Mouse (Mus musculus) CH12.LX (cell line): ENCODE measurements at regions not wholly inside any gene's neighbourhood (a gene's known extent, or its start where the extent isn't known, plus 50 kb on each side); places are given as distances from the start of the nearest gene placed in this dataset.

ENCODE experiments used
- DNase-seq: peaks from one replicate; pipeline ENCODE4 v3.0.0-alpha.2; 2013; ENCODE audit errors: extremely low read depth
- H3K27ac ChIP-seq: 2 replicates; pipeline ENCODE4 v1.5.1; 2012; ENCODE audit warnings: low read depth, mild to moderate bottlenecking, control low read depth, moderate library complexity; ENCODE audit not compliant: insufficient read depth
- H3K27me3 ChIP-seq: replicated peaks from 2 replicates; pipeline ENCODE3; 2012; ENCODE audit warnings: inconsistent platforms
- H3K36me3 ChIP-seq, 2 experiments: replicated peaks in 1 of 2; 2 replicates each; pipeline versions ENCODE3 to v1.6.1; 2012; ENCODE audit warnings: inconsistent platforms in 1 of 2, low read length in 1 of 2, mild to moderate bottlenecking in 1 of 2, mixed read lengths in 1 of 2, moderate library complexity in 1 of 2; ENCODE audit not compliant: control insufficient read depth in 1 of 2, insufficient read depth in 1 of 2
- H3K4me1 ChIP-seq, 2 experiments: 2 replicates each; pipeline ENCODE4 v1.6.1; 2012; ENCODE audit warnings: inconsistent platforms in 1 of 2, moderate library complexity in 1 of 2; ENCODE audit not compliant: insufficient read depth in 2 of 2, control insufficient read depth in 1 of 2
- H3K4me2 ChIP-seq: 2 replicates; pipeline ENCODE4 v1.6.1; 2012; ENCODE audit warnings: low read depth, mild to moderate bottlenecking, control low read depth; ENCODE audit not compliant: poor library complexity, insufficient read depth, severe bottlenecking
- H3K4me3 ChIP-seq, 3 experiments: fragments of 150-350 bp in 1 of 3; sonication (generic) in 1 of 3; replicated peaks in 1 of 3; 2 replicates each; pipeline versions ENCODE3 to v1.5.1; 2011 to 2012; ENCODE audit warnings: low read depth in 2 of 3, low read length in 2 of 3, mild to moderate bottlenecking in 2 of 3, moderate library complexity in 2 of 3, control low read depth in 1 of 3, improper control_type of control experiment in 1 of 3, inconsistent platforms in 1 of 3, mixed read lengths in 1 of 3; ENCODE audit not compliant: poor library complexity in 1 of 3
- H3K79me2 ChIP-seq: replicated peaks from 2 replicates; pipeline ENCODE4 v1.6.1; 2012; ENCODE audit warnings: mild to moderate bottlenecking, moderate library complexity; ENCODE audit not compliant: control insufficient read depth, poor library complexity, insufficient read depth, severe bottlenecking; ENCODE audit errors: extremely low read depth
- H3K9ac ChIP-seq: 2 replicates; pipeline ENCODE4 v1.6.1; 2012; ENCODE audit warnings: low read depth, mild to moderate bottlenecking, control low read depth, moderate library complexity; ENCODE audit not compliant: insufficient read depth
- H3K9me3 ChIP-seq: replicated peaks from 2 replicates; pipeline ENCODE3; 2012; ENCODE audit warnings: low read length, inconsistent platforms, mixed read lengths
- CHD1 ChIP-seq: IDR thresholded peaks from 2 replicates; pipeline ENCODE4 v1.6.1; 2012; ENCODE audit warnings: low read depth, low read length, improper control_type of control experiment, inconsistent platforms
- CTCF ChIP-seq, 2 experiments: IDR thresholded peaks in 1 of 2; conservative IDR thresholded peaks in 1 of 2; 2 replicates each; pipeline ENCODE4 v1.5.1; 2011 to 2012; ENCODE audit warnings: low read depth in 2 of 2, low read length in 2 of 2, improper control_type of control experiment in 1 of 2, inconsistent platforms in 1 of 2, mild to moderate bottlenecking in 1 of 2, moderate library complexity in 1 of 2
- E2F4 ChIP-seq: IDR thresholded peaks from 2 replicates; pipeline ENCODE4 v1.6.1; 2011; ENCODE audit warnings: low read depth, low read length, improper control_type of control experiment; ENCODE audit not compliant: insufficient replicate concordance
- EP300 ChIP-seq: IDR thresholded peaks from 2 replicates; pipeline ENCODE4 v1.6.1; 2011; ENCODE audit warnings: low read length, improper control_type of control experiment
- JUN ChIP-seq: IDR thresholded peaks from 2 replicates; pipeline ENCODE4 v1.6.1; 2011; ENCODE audit warnings: low read depth, mild to moderate bottlenecking, low read length, improper control_type of control experiment, moderate library complexity; ENCODE audit not compliant: insufficient read depth
- JUND ChIP-seq: conservative IDR thresholded peaks from 2 replicates; pipeline ENCODE4 v1.6.1; 2011; ENCODE audit warnings: low read depth, low read length, improper control_type of control experiment
- KAT2A ChIP-seq: IDR thresholded peaks from 2 replicates; pipeline ENCODE4 v1.6.1; 2012; ENCODE audit warnings: low read length, improper control_type of control experiment, inconsistent platforms; ENCODE audit not compliant: insufficient replicate concordance
- MAFK ChIP-seq: IDR thresholded peaks from 2 replicates; pipeline ENCODE4 v1.6.1; 2011; ENCODE audit warnings: low read length, improper control_type of control experiment; ENCODE audit not compliant: insufficient replicate concordance
- MAX ChIP-seq: IDR thresholded peaks from 2 replicates; pipeline ENCODE4 v1.6.1; 2011; ENCODE audit warnings: low read length, improper control_type of control experiment
- MXI1 ChIP-seq: IDR thresholded peaks from 2 replicates; pipeline ENCODE4 v1.6.1; 2011; ENCODE audit warnings: mild to moderate bottlenecking, low read depth, low read length, improper control_type of control experiment
- NELFE ChIP-seq: IDR thresholded peaks from 2 replicates; pipeline ENCODE4 v1.6.1; 2011; ENCODE audit warnings: low read depth, low read length, improper control_type of control experiment
- PAX5 ChIP-seq: IDR thresholded peaks from 2 replicates; pipeline ENCODE4 v1.6.1; 2012; ENCODE audit warnings: low read length, inconsistent platforms, mixed read lengths
- RCOR1 ChIP-seq: conservative IDR thresholded peaks from 2 replicates; pipeline ENCODE4 v1.6.1; 2012; ENCODE audit warnings: low read depth, mild to moderate bottlenecking, inconsistent platforms, low read length, improper control_type of control experiment
- SMC3 ChIP-seq: IDR thresholded peaks from 2 replicates; pipeline ENCODE4 v1.6.1; 2011; ENCODE audit warnings: low read depth, low read length, improper control_type of control experiment
- TBP ChIP-seq: conservative IDR thresholded peaks from 2 replicates; pipeline ENCODE4 v1.6.1; 2011; ENCODE audit warnings: low read depth, low read length, improper control_type of control experiment
- UBTF ChIP-seq: IDR thresholded peaks from 2 replicates; pipeline ENCODE4 v1.6.1; 2012; ENCODE audit warnings: low read depth, mild to moderate bottlenecking, inconsistent platforms, low read length, improper control_type of control experiment, moderate library complexity
- USF2 ChIP-seq: conservative IDR thresholded peaks from 2 replicates; pipeline ENCODE4 v1.6.1; 2011; ENCODE audit warnings: low read depth, low read length, improper control_type of control experiment
- ZC3H11A ChIP-seq: IDR thresholded peaks from 2 replicates; pipeline ENCODE4 v1.6.1; 2012; ENCODE audit warnings: low read depth, mild to moderate bottlenecking, inconsistent platforms, low read length, improper control_type of control experiment
- ZMIZ1 ChIP-seq: IDR thresholded peaks from 2 replicates; pipeline ENCODE4 v1.6.1; 2012; ENCODE audit warnings: low read depth, mild to moderate bottlenecking, inconsistent platforms, low read length, improper control_type of control experiment
- ZNF384 ChIP-seq: IDR thresholded peaks from 2 replicates; pipeline ENCODE4 v1.6.1; 2012; ENCODE audit warnings: low read depth, low read length, improper control_type of control experiment, inconsistent platforms
- dilution Hi-C: fragments of 300-500 bp; cut with MboI; formaldehyde crosslinking; loops from 2 replicates; pipeline ENCODE4 v1.14.3; 2020; ENCODE audit warnings: low sequenced_read_pairs; ENCODE audit not compliant: extremely low pct_unique_long_range_greater_than_20kb, extremely low pct_ligation_motif_present
- in situ Hi-C: fragments of 300-500 bp; cut with MboI; formaldehyde crosslinking; loops from 3 replicates; pipeline ENCODE4 v1.14.3; 2019; ENCODE audit warnings: low sequenced_read_pairs, low pct_ligation_motif_present, low pct_unique_long_range_greater_than_20kb, mixed read lengths

DNA sequence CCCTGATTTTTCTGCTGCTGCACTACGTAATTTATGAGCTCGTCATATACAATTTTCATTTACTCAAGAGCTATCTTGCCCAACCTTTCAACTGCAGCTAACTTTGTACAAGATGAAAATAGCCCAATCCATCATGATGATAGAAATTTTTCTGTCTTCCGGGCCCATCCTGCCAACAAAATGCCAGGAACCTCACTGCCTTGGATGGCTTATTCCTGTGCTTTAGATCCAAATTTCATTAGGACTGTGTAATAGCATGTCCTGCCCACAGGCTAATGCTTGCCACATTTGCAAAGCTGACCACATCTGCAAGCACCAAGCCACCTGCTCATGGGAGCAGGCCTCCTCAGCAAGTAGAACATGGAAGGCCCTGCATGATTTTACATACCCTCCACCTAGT, 105.7 kb upstream of the Rgma start:
- H3K27me3 ChIP-seq, result peaks cover under 1% of the 10 kb centered on the region
- H3K9me3 ChIP-seq, result no peaks in the 10 kb centered on the region
- no peak for DNase-seq
- no peak overlapping the region for H3K4me3 ChIP-seq
- H3K4me2 ChIP-seq, result peak overlapping the region; percentile 84
- H3K4me1 ChIP-seq, result no peaks in the 10 kb centered on the region
- H3K27ac ChIP-seq, result no peak overlapping the region
- dilution Hi-C loops, result no loop called here
- TF ChIP-seq CHD1, result no peak
- TF ChIP-seq ZNF384, result no peak
- TF ChIP-seq PAX5, result no peak
- TF ChIP-seq NELFE, result no peak
- no peak for TF ChIP-seq MAFK
- no peak for TF ChIP-seq MAX
- TF ChIP-seq TBP, result no peak
- no peak for TF ChIP-seq USF2
- TF ChIP-seq ZMIZ1, result no peak
- no peak for TF ChIP-seq JUND
- no peak for TF ChIP-seq KAT2A
- no peak for TF ChIP-seq UBTF
- no peak for TF ChIP-seq JUN
- no peak for TF ChIP-seq E2F4
- no peak for TF ChIP-seq RCOR1
- TF ChIP-seq CTCF (conservative IDR thresholded peaks at IDR 0.05 in 1 of 2, IDR thresholded peaks at IDR 0.05 in 1 of 2; ENCODE audit: low read depth in 2 of 2, low read length in 2 of 2), result no peak
- no peak for TF ChIP-seq MXI1
- H3K79me2 ChIP-seq, result no peaks in the 10 kb centered on the region
- in situ Hi-C loops, result no loop called here
- no peaks in the 10 kb centered on the region for H3K36me3 ChIP-seq
- no peak overlapping the region for H3K9ac ChIP-seq

DNA sequence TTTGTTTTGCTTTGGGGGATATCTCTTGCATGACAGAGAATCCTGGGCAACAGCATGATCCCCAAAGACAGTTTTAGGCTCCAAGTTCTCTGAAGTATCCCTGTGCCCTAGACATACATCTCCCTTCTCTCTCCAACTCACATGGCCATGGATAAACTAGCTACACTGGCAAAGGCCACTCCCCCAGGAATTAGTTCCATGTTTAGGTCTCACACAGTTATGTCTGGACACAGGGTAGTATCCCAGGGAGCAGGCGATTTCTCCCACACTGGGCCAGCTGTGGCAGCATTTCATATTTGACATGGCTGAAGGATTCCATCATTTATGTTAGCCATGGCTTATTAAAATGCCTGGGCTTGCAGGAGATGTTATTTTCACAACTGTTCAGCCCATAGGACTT, 102.5 kb upstream of the Rgma start:
- no peak for DNase-seq
- Histone ChIP-seq H3K4me1 (no peaks in the 10 kb centered on the region), H3K4me3 (no peak overlapping the region), H3K36me3 (no peaks in the 10 kb centered on the region), H3K9me3 (no peaks in the 10 kb centered on the region), H3K27ac (no peak overlapping the region), H3K4me2 (no peak overlapping the region), H3K79me2 (no peaks in the 10 kb centered on the region), H3K27me3 (no peaks in the 10 kb centered on the region), H3K9ac (no peak overlapping the region)
- dilution Hi-C loops, result no loop called here
- TF ChIP-seq ZC3H11A, result no peak
- TF ChIP-seq USF2, result no peak
- no peak for TF ChIP-seq KAT2A
- TF ChIP-seq MAX, result no peak
- no peak for TF ChIP-seq EP300
- TF ChIP-seq RCOR1, result no peak
- no peak for TF ChIP-seq SMC3
- TF ChIP-seq JUND, result no peak
- no peak for TF ChIP-seq TBP
- TF ChIP-seq, all 38 proteins: peak for 0
- in situ Hi-C loops, result no loop called here
